Mouse (Mus musculus) lung, embryonic 16.5 days (tissue): Measurements from ENCODE around the gene Slx1b. TPM values are rescaled to one million over a fixed set of nuclear protein-coding genes. Genes with fewer than 3 reads are reported as not detected.
"Not testable (repeated sequence)": the region's sequence is repeated elsewhere in the genome, so short reads cannot be mapped to it uniquely, and the experiment has no call there.

ENCODE experiments used
- ATAC-seq: fragments of 200-750 bp; cut with Nextera tagmentation; 2 replicates; pipeline ENCODE4 v1.8.0; 2017; ENCODE audit warnings: low read depth, mild to moderate bottlenecking, moderate library complexity
- H3K27ac ChIP-seq: fragments of 300-500 bp; sonication (generic); 2 replicates; pipeline ENCODE4 v1.5.1; 2014; ENCODE audit warnings: mild to moderate bottlenecking, control low read depth, low read length
- H3K27me3 ChIP-seq: fragments of 300-500 bp; sonication (generic); 2 replicates; pipeline ENCODE4 v1.6.1; 2014; ENCODE audit warnings: low read depth, low read length, mixed read lengths; ENCODE audit not compliant: control insufficient read depth, insufficient read depth
- H3K36me3 ChIP-seq: fragments of 300-500 bp; sonication (generic); 2 replicates; pipeline ENCODE4 v1.6.1; 2014; ENCODE audit warnings: low read length; ENCODE audit not compliant: control insufficient read depth, insufficient read depth
- H3K4me1 ChIP-seq: fragments of 300-500 bp; sonication (generic); replicated peaks from 2 replicates; pipeline ENCODE4 v1.6.1; 2014; ENCODE audit warnings: low read length, mixed read lengths; ENCODE audit not compliant: control insufficient read depth, insufficient read depth
- H3K4me2 ChIP-seq: fragments of 300-500 bp; sonication (generic); 2 replicates; pipeline ENCODE4 v1.6.1; 2014; ENCODE audit warnings: low read depth, low read length, control low read depth
- H3K4me3 ChIP-seq: fragments of 300-500 bp; sonication (generic); 2 replicates; pipeline ENCODE4 v1.5.1; 2014; ENCODE audit warnings: mild to moderate bottlenecking, low read length, control low read depth
- H3K9ac ChIP-seq: fragments of 300-500 bp; sonication (generic); 2 replicates; pipeline ENCODE4 v1.6.1; 2014; ENCODE audit warnings: low read length, control low read depth
- H3K9me3 ChIP-seq: fragments of 300-500 bp; sonication (generic); 2 replicates; pipeline ENCODE4 v1.6.1; 2016; ENCODE audit warnings: low read length; ENCODE audit not compliant: control insufficient read depth
- WGBS: fragments of 180-500 bp; shearing (Covaris S2); extraction: QIAGEN DNeasy Blood & Tissue Kit; methylation state at CpG from one replicate; pipeline ENCODE4 v1.1.7; 2014; 5-methylcytosine and 5-hydroxymethylcytosine counted together
- polyA plus RNA-seq: library from polyadenylated mRNA; unstranded; fragments of >200 nt; fragmentation: Nextera tagmentation; extraction: Ambion mirVana; gene quantifications from 2 replicates; pipeline ENCODE4 v1.2.1, GENCODE M21; 2015

Gene Slx1b
- polyA plus RNA-seq = 11.1 and 11.9 TPM in 2 replicates

- peak within 1 kb of the TSS; percentile 99 for H3K9ac ChIP-seq
- H3K4me3 ChIP-seq = peak within 1 kb of the TSS; percentile 96
- H3K9me3 ChIP-seq = no peaks in the 10 kb centered on the region
- H3K27me3 ChIP-seq = no peaks in the 10 kb centered on the region
- ATAC-seq = peak; percentile 97
- peaks cover 8% of the 10 kb centered on the region; the same call in 1 of the 2 replicates for H3K36me3 ChIP-seq
- WGBS = under 1% methylated on average over 40 of the region's 40 CpGs
- peak within 1 kb of the TSS; percentile 99 for H3K27ac ChIP-seq
- H3K4me1 ChIP-seq = peaks cover 18% of the 10 kb centered on the region
- H3K4me2 ChIP-seq = peak within 1 kb of the TSS; percentile 96
These were observed at the start of gene Slx1b for GRCm38 (mm10) chr7:126695631-126696207. Gene Slx1b (minus strand): TSS chr7:126695784.

GRCm38 (mm10) chr7:126741964-126742482, 46.4 kb upstream of the Slx1b start:
- no peaks in the 10 kb centered on the region for H3K36me3 ChIP-seq
- H3K27me3 ChIP-seq = no peaks in the 10 kb centered on the region
- H3K4me2 ChIP-seq = no peak overlapping the region
- H3K4me1 ChIP-seq = no peaks in the 10 kb centered on the region
- no peak for ATAC-seq
- 87% methylated on average over 13 of the region's 13 CpGs for WGBS
- H3K9me3 ChIP-seq = no peaks in the 10 kb centered on the region
- no peak overlapping the region for H3K4me3 ChIP-seq
- H3K27ac ChIP-seq = no peak overlapping the region
- no peak overlapping the region for H3K9ac ChIP-seq

DNA sequence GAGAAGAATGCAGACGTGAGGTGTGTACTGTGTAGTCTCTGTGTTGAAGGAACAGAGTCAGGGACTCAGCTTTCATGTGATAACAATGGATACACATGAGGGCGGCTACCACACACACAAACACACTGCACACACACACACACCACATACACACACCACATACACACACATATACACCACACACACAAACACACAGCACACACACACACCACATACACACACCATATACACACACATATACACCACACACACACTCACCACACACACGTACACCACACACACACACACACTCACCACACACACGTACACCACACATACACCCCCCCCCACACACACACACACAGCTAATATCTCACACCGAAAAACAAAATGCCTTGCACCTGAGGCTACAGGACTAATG, 45.9 kb upstream of the Slx1b start:
- WGBS = 73% methylated on average over 5 of the region's 5 CpGs
- Histone ChIP-seq H3K27me3 (no peaks in the 10 kb centered on the region), H3K9me3 (no peaks in the 10 kb centered on the region)

GRCm38 (mm10) chr7:126740977-126741376, 45.4 kb upstream of the Slx1b start:
- Histone ChIP-seq H3K27me3 (no peaks in the 10 kb centered on the region), H3K4me1 (no peaks in the 10 kb centered on the region), H3K36me3 (no peaks in the 10 kb centered on the region), H3K9ac (no peak overlapping the region), H3K4me3 (no peak overlapping the region), H3K9me3 (no peaks in the 10 kb centered on the region), H3K27ac (no peak overlapping the region), H3K4me2 (no peak overlapping the region)
- 71% methylated on average over 5 of the region's 5 CpGs for WGBS
- ATAC-seq = no peak

More for the DNA sequence above, 45.9 kb upstream of the Slx1b start:
- Histone ChIP-seq H3K4me3 (no peak overlapping the region), H3K4me2 (no peak overlapping the region), H3K27ac (no peak overlapping the region), H3K4me1 (no peaks in the 10 kb centered on the region), H3K9ac (no peak overlapping the region), H3K36me3 (no peaks in the 10 kb centered on the region)
- ATAC-seq = no peak

- H3K27me3 ChIP-seq = no peaks in the 10 kb centered on the region
- no peak overlapping the region for H3K9ac ChIP-seq
- H3K27ac ChIP-seq = no peak overlapping the region
- no peak overlapping the region for H3K4me2 ChIP-seq
- no peaks in the 10 kb centered on the region for H3K36me3 ChIP-seq
- H3K9me3 ChIP-seq = no peaks in the 10 kb centered on the region
- peak; percentile 34; the same call in 1 of the 2 replicates for ATAC-seq
- H3K4me3 ChIP-seq = no peak overlapping the region
- no peaks in the 10 kb centered on the region for H3K4me1 ChIP-seq
- 73% methylated on average over 13 of the region's 13 CpGs for WGBS
These were observed 44.6 kb upstream of the Slx1b start for GRCm38 (mm10) chr7:126740132-126740735.

DNA sequence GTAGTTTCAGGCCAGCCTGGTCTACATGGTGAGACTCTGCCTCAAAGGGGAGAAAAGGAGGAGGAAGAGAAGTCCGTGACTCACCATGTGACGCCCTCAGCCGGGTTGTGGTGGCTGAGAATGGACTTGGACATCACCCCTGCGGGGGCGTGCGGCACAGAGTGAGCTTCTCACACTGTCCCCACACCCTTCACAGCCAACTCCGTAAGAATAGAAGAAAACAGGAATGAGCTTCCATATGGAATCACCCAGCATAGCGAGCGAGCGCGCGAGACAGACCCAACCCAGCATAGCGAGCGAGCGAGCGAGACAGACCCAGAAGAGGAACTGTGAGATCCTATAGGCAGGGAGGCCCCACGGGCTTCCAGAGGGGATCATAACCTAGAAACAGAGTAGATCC, 44.0 kb upstream of the Slx1b start:
- Histone ChIP-seq H3K36me3 (no peaks in the 10 kb centered on the region), H3K27me3 (no peaks in the 10 kb centered on the region), H3K4me3 (no peak overlapping the region), H3K4me2 (no peak overlapping the region), H3K9ac (no peak overlapping the region), H3K4me1 (no peaks in the 10 kb centered on the region), H3K27ac (no peak overlapping the region), H3K9me3 (no peaks in the 10 kb centered on the region)
- WGBS = 80% methylated on average over 17 of the region's 17 CpGs
- peak; percentile 20; the same call in 1 of the 2 replicates for ATAC-seq

DNA sequence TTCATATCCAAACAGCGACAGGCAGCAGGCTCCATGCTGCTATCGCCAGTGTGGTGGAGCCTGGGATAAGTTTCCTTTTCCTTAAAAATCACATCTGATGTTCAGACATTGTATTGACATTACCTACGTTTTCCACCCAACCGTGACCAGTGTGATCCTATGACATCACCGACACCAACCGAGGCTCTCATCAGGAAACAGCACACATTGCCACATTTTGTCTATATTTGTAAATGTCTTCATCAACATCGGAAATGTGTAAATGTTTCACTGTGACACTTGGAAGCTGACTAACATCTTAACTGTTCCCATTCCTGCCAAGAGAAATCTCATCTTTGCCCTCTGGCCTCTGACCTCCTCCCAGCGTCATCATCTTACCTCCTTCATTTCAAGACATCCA, 40.5 kb upstream of the Slx1b start:
- Histone ChIP-seq H3K36me3 (no peaks in the 10 kb centered on the region), H3K27me3 (no peaks in the 10 kb centered on the region), H3K4me3 (no peak overlapping the region), H3K4me1 (no peaks in the 10 kb centered on the region), H3K9me3 (no peaks in the 10 kb centered on the region), H3K9ac (no peak overlapping the region), H3K4me2 (no peak overlapping the region), H3K27ac (no peak overlapping the region)
- 64% methylated on average over 8 of the region's 8 CpGs for WGBS
- ATAC-seq = no peak

- not testable (repeated sequence) for H3K36me3 ChIP-seq, H3K4me3 ChIP-seq, H3K9ac ChIP-seq, H3K27me3 ChIP-seq, H3K4me1 ChIP-seq, H3K9me3 ChIP-seq, H3K4me2 ChIP-seq
- H3K27ac ChIP-seq = peak overlapping the region; percentile 23
- peak; percentile 91 for ATAC-seq
- 51% methylated on average over 4 of the region's 4 CpGs for WGBS
These were observed 34.7 kb upstream of the Slx1b start for GRCm38 (mm10) chr7:126730256-126730789.

- Histone ChIP-seq H3K4me1 (no peaks in the 10 kb centered on the region), H3K4me2 (no peak overlapping the region), H3K4me3 (no peak overlapping the region), H3K27ac (no peak overlapping the region), H3K36me3 (no peaks in the 10 kb centered on the region), H3K27me3 (no peaks in the 10 kb centered on the region), H3K9me3 (no peaks in the 10 kb centered on the region), H3K9ac (0 out of 2 replicates have a peak overlapping the region, but pooled peaks have one; percentile 20)
- no peak for ATAC-seq
- 73% methylated on average over 5 of the region's 5 CpGs for WGBS
These were observed 30.1 kb upstream of the Slx1b start for GRCm38 (mm10) chr7:126725667-126726066.
